Comparison of ENCODE assay signal across 17 mouse cellular contexts in genomic region chr9:96935556-96936300, GRCm38 (mm10). TPM values are rescaled to one million over a fixed set of nuclear protein-coding genes. Genes with fewer than 3 reads are reported as not detected.
DNase-seq lines count a peak whose midpoint lies in the region; ATAC-seq lines count a peak whose summit lies in the region.
"Had no signal": no experiment of that assay in that cellular context is flagged by ENCODE, and none has a peak within 500 bp of the region (broad histone marks: within the 10 kb centered on the region; RNA-seq: fewer than 3 reads in every experiment).

No protein-coding gene starts in this region.

- no peak overlapping the region for H3K4me2 ChIP-seq in forebrain, embryonic 13.5 days
- H3K4me2 ChIP-seq: heart, embryonic 13.5 days; hindbrain, embryonic 12.5 days; lung, embryonic 15.5 days; midbrain, embryonic 12.5 days had no signal

- WGBS in forebrain, embryonic 13.5 days: 59% methylated on average over 15 of the region's 15 CpGs

- H3K36me3 ChIP-seq in forebrain, embryonic 13.5 days (ENCODE audit: poor library complexity, severe bottlenecking): peaks cover 11% of the 10 kb centered on the region
- H3K36me3 ChIP-seq: G1E; hindbrain, embryonic 12.5 days; lung, embryonic 15.5 days had no signal

- no peak overlapping the region for H3K27ac ChIP-seq in forebrain, embryonic 13.5 days
- H3K27ac ChIP-seq: heart, embryonic 13.5 days; hindbrain, embryonic 12.5 days; lung, embryonic 15.5 days; midbrain, embryonic 12.5 days had no signal

- H3K4me1 ChIP-seq in forebrain, embryonic 13.5 days: no peaks in the 10 kb centered on the region
- H3K4me1 ChIP-seq: heart, embryonic 13.5 days; lung, embryonic 15.5 days; midbrain, embryonic 12.5 days had no signal

- no peak overlapping the region for H3K9ac ChIP-seq in forebrain, embryonic 13.5 days
- H3K9ac ChIP-seq: heart, embryonic 13.5 days; hindbrain, embryonic 12.5 days; lung, embryonic 15.5 days; midbrain, embryonic 12.5 days had no signal

- ATAC-seq in inflammation-experienced regulatory T-cells, adult 6 months: peak; percentile 95
- ATAC-seq in forebrain, embryonic 13.5 days: no peak
- ATAC-seq: intestine, postnatal 0 days had no signal

- no peak overlapping the region for H3K4me3 ChIP-seq in forebrain, embryonic 13.5 days
- H3K4me3 ChIP-seq: erythroblast, embryonic 14.5 days; heart, embryonic 13.5 days; hindbrain, embryonic 12.5 days; lung, embryonic 15.5 days; midbrain, embryonic 12.5 days had no signal

- DNase-seq in CD4-positive helper T cell, adult 2 months (ENCODE audit: low read depth, low spot score): peak; percentile 94
- peak; percentile 66 to 76 for DNase-seq in CD8-positive naive resting alpha-beta T cell, adult 2 months (ENCODE audit: low read depth in 2 of 2, low spot score in 2 of 2)
- DNase-seq in thymus, postnatal 10 days (ENCODE audit: low spot score in 2 of 2): peak; percentile 58 to 67
- no peak for DNase-seq in left cerebral cortex, adult 18-20 months (ENCODE audit: low spot score in 2 of 2)
- no peak for DNase-seq in layer of hippocampus, adult 9-10 months (ENCODE audit: low spot score)
- DNase-seq: cerebellum, adult 2 months; gastrocnemius, postnatal 36 days; kidney, postnatal 25 days had no signal

- H3K27me3 ChIP-seq in forebrain, embryonic 13.5 days: no peaks in the 10 kb centered on the region
- H3K27me3 ChIP-seq: hindbrain, embryonic 12.5 days; midbrain, embryonic 12.5 days had no signal

- 0 out of 2 replicates have a peak, but pooled peaks cover 2% of the 10 kb centered on the region for H3K9me3 ChIP-seq in forebrain, embryonic 13.5 days (replicated peaks)
- H3K9me3 ChIP-seq: lung, embryonic 15.5 days; midbrain, embryonic 12.5 days had no signal

RNA-seq across cellular contexts. Expression of gene Pxylp1, which starts 43.3 kb away (rescaled TPM):
- 10 to 100 TPM in 2 of 3 experiments, 1 to 10 TPM in 1; 7.9 to 15.6 (median 15.2) TPM for polyA plus RNA-seq in inflammation-experienced regulatory T-cells, adult 6 months (2017; shearing (Covaris generic))
- polyA plus RNA-seq in forebrain, embryonic 13.5 days (2015; fragmentation: Nextera tagmentation; extraction: Ambion mirVana): 47.2 and 49.2 TPM in 2 replicates
- total RNA-seq in left cerebral cortex, adult 18-20 months (2021): 10 to 100 TPM; 19.4 to 21.3 TPM
- polyA plus RNA-seq: G1E had no signal

Comparison
In these comparisons a context has a peak if more than half of its experiments do, and no peak if none do; other contexts are left out.
1. DNase-seq: peak in CD4-positive helper T cell, adult 2 months (single experiment), CD8-positive naive resting alpha-beta T cell, adult 2 months (2 of 2) and thymus, postnatal 10 days (2 of 2); none in left cerebral cortex, adult 18-20 months (0 of 2) and layer of hippocampus, adult 9-10 months (single experiment).